Mouse (Mus musculus) adrenal gland, postnatal 25 days (tissue): ENCODE measurements around the gene Ankrd44. TPM values are rescaled to one million over a fixed set of nuclear protein-coding genes. Genes with fewer than 3 reads are reported as not detected.

ENCODE experiments used
- DNase-seq: peaks from one replicate; pipeline ENCODE4 v3.0.0; 2021; ENCODE audit warnings: mixed read lengths
- total RNA-seq: library from RNA; stranded (reverse); gene quantifications from 2 replicates; pipeline ENCODE4 v1.2.3, GENCODE M21; 2021

Ankrd44 gene
- total RNA-seq, 1 experiment from 2014 or later: 20.4 TPM

- no peak for DNase-seq
Measured at GRCm38 (mm10) chr1:54703466-54703865, 222.7 kb downstream of the Ankrd44 start.

- no peak for DNase-seq
Measured at GRCm38 (mm10) chr1:54702918-54703317, 223.3 kb downstream of the Ankrd44 start.

GRCm38 (mm10) chr1:54695396-54695795 is 230.8 kb downstream of the Ankrd44 start:
- no peak for DNase-seq

- no peak for DNase-seq
Measured at GRCm38 (mm10) chr1:54691824-54692223, 234.4 kb downstream of the Ankrd44 start.

- no peak for DNase-seq
Measured at GRCm38 (mm10) chr1:54690291-54690965, 235.8 kb downstream of the Ankrd44 start.

- no peak for DNase-seq
Measured at GRCm38 (mm10) chr1:54688441-54688840, 237.7 kb downstream of the Ankrd44 start.

- no peak for DNase-seq
Measured at GRCm38 (mm10) chr1:54684316-54684715, 241.9 kb downstream of the Ankrd44 start.

GRCm38 (mm10) chr1:54679556-54679955 is 246.6 kb downstream of the Ankrd44 start:
- no peak for DNase-seq

GRCm38 (mm10) chr1:54678037-54678436 is 248.2 kb downstream of the Ankrd44 start:
- no peak for DNase-seq

- no peak for DNase-seq
Measured at GRCm38 (mm10) chr1:54675478-54675877, 250.7 kb downstream of the Ankrd44 start.

GRCm38 (mm10) chr1:54667991-54668390 is 258.2 kb downstream of the Ankrd44 start:
- no peak for DNase-seq

GRCm38 (mm10) chr1:54665582-54666405 is 260.4 kb downstream of the Ankrd44 start:
- no peak for DNase-seq

- DNase-seq: no peak
Measured at GRCm38 (mm10) chr1:54665095-54665494, 261.1 kb downstream of the Ankrd44 start.

- no peak for DNase-seq
Measured at GRCm38 (mm10) chr1:54660674-54661073, 265.5 kb downstream of the Ankrd44 start.

- no peak for DNase-seq
Measured at GRCm38 (mm10) chr1:54658558-54658957, 267.6 kb downstream of the Ankrd44 start.

GRCm38 (mm10) chr1:54648237-54648636 is 277.9 kb downstream of the Ankrd44 start:
- no peak for DNase-seq

GRCm38 (mm10) chr1:54647335-54647745 is 278.8 kb downstream of the Ankrd44 start:
- DNase-seq: no peak

GRCm38 (mm10) chr1:54640184-54640795 is 285.9 kb downstream of the Ankrd44 start:
- no peak for DNase-seq

GRCm38 (mm10) chr1:54639506-54640078 is 286.6 kb downstream of the Ankrd44 start:
- no peak for DNase-seq

- no peak for DNase-seq
Measured at GRCm38 (mm10) chr1:54639076-54639475, 287.1 kb downstream of the Ankrd44 start.

- DNase-seq: no peak
Measured at GRCm38 (mm10) chr1:54637340-54637739, 288.8 kb downstream of the Ankrd44 start.

GRCm38 (mm10) chr1:54629106-54629505 is 297.1 kb downstream of the Ankrd44 start:
- no peak for DNase-seq

GRCm38 (mm10) chr1:54614963-54615362 is 311.2 kb downstream of the Ankrd44 start:
- no peak for DNase-seq
